ENCODE assay signal across 32 mouse cellular contexts in genomic region chr10:95587509-95588220, GRCm38 (mm10). TPM values are rescaled to one million over a fixed set of nuclear protein-coding genes. Genes with fewer than 3 reads are reported as not detected.
DNase-seq lines count a peak whose midpoint lies in the region; ATAC-seq lines count a peak whose summit lies in the region.
"Had no signal": no experiment of that assay in that cellular context is flagged by ENCODE, and none has a peak within 500 bp of the region (broad histone marks: within the 10 kb centered on the region; RNA-seq: fewer than 3 reads in every experiment).

No protein-coding gene starts in this region.

- DNase-seq in forebrain, embryonic 10.5 days (ENCODE audit: extremely low spot score, low spot score): no peak
- DNase-seq in fibroblast of lung, adult 2 months (ENCODE audit: low read depth): peak; percentile 31
- no peak for DNase-seq in adrenal gland, adult 2 months
- DNase-seq in liver: no peak
- DNase-seq: adrenal gland, postnatal 14 days; B cell, adult 2 months; cerebellum, adult 11-12 months; cerebellum, adult 9-11 months; gastrocnemius, adult 2 months; gastrocnemius, postnatal 36 days; heart, adult 2 months; heart, postnatal 10 days; kidney, adult 18-20 months; kidney, postnatal 36 days; liver, postnatal 0 days; lung, postnatal 36 days; right cerebral cortex, postnatal 25 days; spleen, adult 18-20 months; thymus, postnatal 25 days had no signal

- H3K27ac ChIP-seq in forebrain, embryonic 16.5 days (ENCODE audit: low read length): peak overlapping the region; percentile 28; the same call in 1 of the 2 replicates
- H3K27ac ChIP-seq in forebrain, embryonic 10.5 days: no peak overlapping the region
- peak overlapping the region; percentile 33; the same call in 1 of the 2 replicates for H3K27ac ChIP-seq in neural tube, embryonic 13.5 days (replicated peaks)
- H3K27ac ChIP-seq in neural tube, embryonic 15.5 days (replicated peaks): no peak overlapping the region
- no peak overlapping the region for H3K27ac ChIP-seq in heart, embryonic 11.5 days (ENCODE audit: low read depth, low read length)
- H3K27ac ChIP-seq: gastrocnemius, adult 2 months; heart, adult 2 months; heart, embryonic 13.5 days; kidney, embryonic 15.5 days; layer of hippocampus, adult 2 months; left cerebral cortex, adult 2 months; limb, embryonic 12.5 days; midbrain, embryonic 13.5 days had no signal

- no peak overlapping the region for H3K4me3 ChIP-seq in forebrain, embryonic 16.5 days (replicated peaks; ENCODE audit: low read length)
- H3K4me3 ChIP-seq in forebrain, embryonic 10.5 days: no peak overlapping the region
- H3K4me3 ChIP-seq in neural tube, embryonic 13.5 days: no peak overlapping the region
- H3K4me3 ChIP-seq in neural tube, embryonic 15.5 days (replicated peaks): no peak overlapping the region
- H3K4me3 ChIP-seq in heart, embryonic 11.5 days (ENCODE audit: low read depth, low read length): no peak overlapping the region
- H3K4me3 ChIP-seq: gastrocnemius, adult 2 months; heart, adult 2 months; heart, embryonic 13.5 days; kidney, embryonic 15.5 days; layer of hippocampus, adult 2 months; left cerebral cortex, adult 2 months; limb, embryonic 12.5 days; midbrain, embryonic 13.5 days had no signal

- no peak; the same call in 1 of the 2 replicates for ATAC-seq in forebrain, embryonic 16.5 days
- ATAC-seq in neural tube, embryonic 13.5 days (ENCODE audit: low read depth): no peak; the same call in 1 of the 2 replicates
- ATAC-seq in neural tube, embryonic 15.5 days (ENCODE audit: low FRiP score): no peak
- no peak for ATAC-seq in heart, embryonic 11.5 days (replicated peaks; ENCODE audit: insufficient number of reproducible peaks, low FRiP score, low TSS enrichment)
- ATAC-seq: inflammation-experienced regulatory T-cells, adult 6 months; liver, postnatal 0 days; midbrain, embryonic 13.5 days had no signal

- no peak overlapping the region for H3K9ac ChIP-seq in forebrain, embryonic 16.5 days (replicated peaks; ENCODE audit: low read depth, low read length)
- no peak overlapping the region for H3K9ac ChIP-seq in neural tube, embryonic 13.5 days
- H3K9ac ChIP-seq in neural tube, embryonic 15.5 days (replicated peaks): no peak overlapping the region
- H3K9ac ChIP-seq in heart, embryonic 11.5 days (ENCODE audit: low read depth, low read length): no peak overlapping the region
- H3K9ac ChIP-seq: heart, embryonic 13.5 days; kidney, embryonic 15.5 days; limb, embryonic 12.5 days; liver, postnatal 0 days; midbrain, embryonic 13.5 days had no signal

- 30% methylated on average over 8 of the region's 8 CpGs for WGBS in forebrain, embryonic 16.5 days
- WGBS in forebrain, embryonic 10.5 days: 52% methylated on average over 8 of the region's 8 CpGs
- WGBS in neural tube, embryonic 13.5 days: 53% methylated on average over 8 of the region's 8 CpGs
- WGBS in neural tube, embryonic 15.5 days: 44% methylated on average over 8 of the region's 8 CpGs
- 82% methylated on average over 8 of the region's 8 CpGs for WGBS in heart, embryonic 11.5 days (ENCODE audit: insufficient replicate concordance)

- H3K4me2 ChIP-seq in forebrain, embryonic 16.5 days (ENCODE audit: low read length): no peak overlapping the region
- no peak overlapping the region for H3K4me2 ChIP-seq in neural tube, embryonic 13.5 days
- H3K4me2 ChIP-seq in neural tube, embryonic 15.5 days: no peak overlapping the region
- no peak overlapping the region for H3K4me2 ChIP-seq in heart, embryonic 11.5 days
- H3K4me2 ChIP-seq: heart, embryonic 13.5 days; kidney, embryonic 15.5 days; limb, embryonic 12.5 days; liver, embryonic 11.5 days; midbrain, embryonic 13.5 days had no signal

- 0 out of 2 replicates have a peak, but pooled peaks cover 3% of the 10 kb centered on the region for H3K9me3 ChIP-seq in forebrain, embryonic 16.5 days (ENCODE audit: control insufficient read depth, low read length)
- no peaks in the 10 kb centered on the region; the same call in 1 of the 2 replicates for H3K9me3 ChIP-seq in forebrain, embryonic 10.5 days
- 0 out of 2 replicates have a peak, but pooled peaks cover 5% of the 10 kb centered on the region for H3K9me3 ChIP-seq in neural tube, embryonic 13.5 days
- H3K9me3 ChIP-seq in neural tube, embryonic 15.5 days (replicated peaks): no peaks in the 10 kb centered on the region
- no peaks in the 10 kb centered on the region; the same call in 1 of the 2 replicates for H3K9me3 ChIP-seq in heart, embryonic 11.5 days (replicated peaks; ENCODE audit: control insufficient read depth, low read length)
- H3K9me3 ChIP-seq: limb, embryonic 12.5 days; midbrain, embryonic 13.5 days had no signal

- H3K4me1 ChIP-seq in forebrain, embryonic 16.5 days (replicated peaks; ENCODE audit: control insufficient read depth, insufficient read depth, low read length): no peaks in the 10 kb centered on the region
- H3K4me1 ChIP-seq in forebrain, embryonic 10.5 days: peaks cover 10% of the 10 kb centered on the region
- H3K4me1 ChIP-seq in neural tube, embryonic 13.5 days (replicated peaks): no peaks in the 10 kb centered on the region
- no peaks in the 10 kb centered on the region for H3K4me1 ChIP-seq in neural tube, embryonic 15.5 days
- no peaks in the 10 kb centered on the region for H3K4me1 ChIP-seq in heart, embryonic 11.5 days (ENCODE audit: control insufficient read depth, insufficient read depth, low read length)
- H3K4me1 ChIP-seq: kidney, embryonic 15.5 days; limb, embryonic 12.5 days; midbrain, embryonic 13.5 days had no signal

- no peaks in the 10 kb centered on the region for H3K27me3 ChIP-seq in forebrain, embryonic 16.5 days (replicated peaks; ENCODE audit: control insufficient read depth, insufficient read depth, low read length)
- peaks cover 16% of the 10 kb centered on the region for H3K27me3 ChIP-seq in forebrain, embryonic 10.5 days (ENCODE audit: poor library complexity, severe bottlenecking)
- no peaks in the 10 kb centered on the region for H3K27me3 ChIP-seq in neural tube, embryonic 13.5 days
- H3K27me3 ChIP-seq in neural tube, embryonic 15.5 days (replicated peaks): no peaks in the 10 kb centered on the region
- no peaks in the 10 kb centered on the region for H3K27me3 ChIP-seq in heart, embryonic 11.5 days (ENCODE audit: control insufficient read depth, insufficient read depth, low read length)
- H3K27me3 ChIP-seq: CH12.LX; heart, embryonic 13.5 days; kidney, embryonic 15.5 days; limb, embryonic 12.5 days; midbrain, embryonic 13.5 days had no signal

- H3K36me3 ChIP-seq in forebrain, embryonic 16.5 days (ENCODE audit: control insufficient read depth, insufficient read depth): no peaks in the 10 kb centered on the region
- no peaks in the 10 kb centered on the region for H3K36me3 ChIP-seq in forebrain, embryonic 10.5 days (replicated peaks)
- H3K36me3 ChIP-seq in neural tube, embryonic 13.5 days: no peaks in the 10 kb centered on the region
- no peaks in the 10 kb centered on the region for H3K36me3 ChIP-seq in neural tube, embryonic 15.5 days
- H3K36me3 ChIP-seq in heart, embryonic 11.5 days (ENCODE audit: control insufficient read depth, insufficient read depth, low read length): no peaks in the 10 kb centered on the region
- H3K36me3 ChIP-seq: heart, embryonic 13.5 days; kidney, embryonic 15.5 days; limb, embryonic 12.5 days; midbrain, embryonic 13.5 days had no signal

RNA-seq across cellular contexts. Expression of gene Nudt4, which starts 23.7 kb away (rescaled TPM):
- 69.0 and 84.0 TPM in 2 replicates for polyA plus RNA-seq in forebrain, embryonic 16.5 days (2015; fragmentation: Nextera tagmentation; extraction: Ambion mirVana)
- polyA plus RNA-seq in forebrain, embryonic 10.5 days (2016; fragmentation: Nextera tagmentation; extraction: Ambion mirVana): 76.9 and 82.3 TPM in 2 replicates
- 94.1 and 101 TPM in 2 replicates for polyA plus RNA-seq in neural tube, embryonic 13.5 days (2015; fragmentation: Nextera tagmentation; extraction: Ambion mirVana)
- polyA plus RNA-seq in neural tube, embryonic 15.5 days (2015; fragmentation: Nextera tagmentation; extraction: Ambion mirVana): 73.5 and 75.5 TPM in 2 replicates
- total RNA-seq in adrenal gland, adult 2 months (2021): 100 to 1,000 TPM; 136 to 159 TPM
- polyA plus RNA-seq in adrenal gland, adult 2 months (2012; rRNA removed): 67.5 and 106 TPM in 2 replicates
- polyA plus RNA-seq in heart, embryonic 11.5 days (2014; fragmentation: Nextera tagmentation; extraction: Ambion mirVana): 134 and 147 TPM in 2 replicates

Comparison
In these comparisons a context has a peak if more than half of its experiments do, and no peak if none do; other contexts are left out.
1. H3K27ac ChIP-seq: peak in forebrain, embryonic 16.5 days (single experiment) and neural tube, embryonic 13.5 days (single experiment); none in forebrain, embryonic 10.5 days (single experiment), neural tube, embryonic 15.5 days (single experiment) and heart, embryonic 11.5 days (single experiment).